Mouse (Mus musculus) urinary bladder, postnatal 36 days (tissue): ENCODE results near the gene Smyd3.
"Not testable (repeated sequence)": the region's sequence is repeated elsewhere in the genome, so short reads cannot be mapped to it uniquely, and the experiment has no call there.

Experiments
- DNase-seq, 2 experiments: peaks; one replicate each; pipeline ENCODE4 v3.0.0; 2022; ENCODE audit warnings: low spot score in 2 of 2, mixed read lengths in 1 of 2

Smyd3 gene

GRCm38 (mm10) chr1:179295626-179296025, 222.2 kb downstream of the Smyd3 start:
- no peak for DNase-seq

- DNase-seq: no peak
Observed at GRCm38 (mm10) chr1:179293772-179294353, 224.0 kb downstream of the Smyd3 start.

GRCm38 (mm10) chr1:179290181-179290580, 227.7 kb downstream of the Smyd3 start:
- not testable (repeated sequence) for DNase-seq

- no peak for DNase-seq
Observed at GRCm38 (mm10) chr1:179289744-179290143, 228.1 kb downstream of the Smyd3 start.

GRCm38 (mm10) chr1:179286748-179287147, 231.1 kb downstream of the Smyd3 start:
- no peak for DNase-seq

GRCm38 (mm10) chr1:179282821-179283220, 235.0 kb downstream of the Smyd3 start:
- DNase-seq: no peak

- peak; percentile 7 to 8 for DNase-seq
Observed at GRCm38 (mm10) chr1:179281401-179282121, 236.3 kb downstream of the Smyd3 start.

GRCm38 (mm10) chr1:179279116-179279515, 238.7 kb downstream of the Smyd3 start:
- DNase-seq: no peak

- no peak for DNase-seq
Observed at GRCm38 (mm10) chr1:179277346-179277745, 240.5 kb downstream of the Smyd3 start.

- DNase-seq: no peak
Observed at GRCm38 (mm10) chr1:179276866-179277265, 241.0 kb downstream of the Smyd3 start.

- DNase-seq: no peak
Observed at GRCm38 (mm10) chr1:179272926-179273325, 244.9 kb downstream of the Smyd3 start.

- no peak for DNase-seq
Observed at GRCm38 (mm10) chr1:179272351-179272750, 245.5 kb downstream of the Smyd3 start.

- DNase-seq: no peak
Observed at GRCm38 (mm10) chr1:179266936-179267335, 250.9 kb downstream of the Smyd3 start.

- DNase-seq: no peak
Observed at GRCm38 (mm10) chr1:179261496-179261966, 256.3 kb downstream of the Smyd3 start.

GRCm38 (mm10) chr1:179255826-179256512, 261.9 kb downstream of the Smyd3 start:
- DNase-seq: no peak

- no peak for DNase-seq
Observed at GRCm38 (mm10) chr1:179254531-179254930, 263.3 kb downstream of the Smyd3 start.

GRCm38 (mm10) chr1:179252611-179253010, 265.2 kb downstream of the Smyd3 start:
- no peak for DNase-seq

- no peak for DNase-seq
Observed at GRCm38 (mm10) chr1:179250388-179250787, 267.5 kb downstream of the Smyd3 start.

- DNase-seq: no peak
Observed at GRCm38 (mm10) chr1:179243554-179243953, 274.3 kb downstream of the Smyd3 start.

- DNase-seq: no peak
Observed at GRCm38 (mm10) chr1:179240663-179241279, 277.1 kb downstream of the Smyd3 start.

GRCm38 (mm10) chr1:179238639-179239038, 279.2 kb downstream of the Smyd3 start:
- DNase-seq: no peak

- DNase-seq: no peak
Observed at GRCm38 (mm10) chr1:179237989-179238388, 279.9 kb downstream of the Smyd3 start.
